Mouse (Mus musculus) cerebellum, postnatal 10 days (tissue): ENCODE measurements around the gene Zp2.
A peak's percentile ranks its signal among the peaks of the same experiment; 100 is the strongest.

ENCODE experiments used
- DNase-seq, 2 experiments: peaks; one replicate each; pipeline ENCODE4 v3.0.0; 2021; ENCODE audit warnings: mixed read lengths in 2 of 2

Zp2 gene

DNA sequence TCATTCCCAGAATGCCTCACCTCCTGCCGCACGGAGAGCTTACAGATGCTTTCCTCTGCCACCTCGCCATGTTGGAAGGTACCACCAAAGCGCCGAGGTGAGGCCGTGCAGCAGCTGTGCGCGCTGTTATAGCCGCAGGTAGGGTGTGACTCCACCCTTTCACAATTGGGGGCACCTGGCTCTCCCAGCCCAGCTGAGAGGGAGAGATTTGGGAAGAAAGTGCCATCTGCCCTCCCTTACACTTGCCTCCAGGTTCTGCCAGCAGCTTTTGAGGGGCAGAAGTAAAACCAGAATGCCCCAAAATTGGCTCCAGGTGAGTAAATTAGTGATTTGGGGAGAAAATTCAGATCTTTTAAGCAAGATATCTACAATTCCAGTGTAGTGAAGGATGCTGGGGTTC is at the start of gene Zp2:
Zp2 (minus strand) TSS at position 101 of the 400 bp plus-strand sequence.
- DNase-seq: no peak

DNA sequence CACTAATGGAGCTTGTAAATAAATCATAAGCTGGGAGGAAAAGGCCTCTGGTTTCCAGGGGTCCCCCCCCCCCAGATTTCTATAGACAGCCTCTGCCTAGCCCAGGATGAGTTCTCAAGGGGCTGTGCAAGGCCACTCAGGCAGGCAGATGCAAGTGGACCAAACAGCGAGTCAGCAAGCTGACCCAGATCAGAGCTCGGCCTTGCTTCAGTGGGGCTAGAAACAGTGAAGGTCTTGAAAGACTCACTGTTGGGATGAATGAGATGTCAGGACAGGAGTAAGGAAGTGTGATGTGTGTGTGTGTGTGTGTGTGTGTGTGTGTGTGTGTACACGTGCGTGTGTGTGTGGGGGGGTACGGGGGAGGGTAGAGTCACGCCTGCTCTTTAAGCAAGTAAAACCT is 47.7 kb upstream of the Zp2 start:
- no peak for DNase-seq

DNA sequence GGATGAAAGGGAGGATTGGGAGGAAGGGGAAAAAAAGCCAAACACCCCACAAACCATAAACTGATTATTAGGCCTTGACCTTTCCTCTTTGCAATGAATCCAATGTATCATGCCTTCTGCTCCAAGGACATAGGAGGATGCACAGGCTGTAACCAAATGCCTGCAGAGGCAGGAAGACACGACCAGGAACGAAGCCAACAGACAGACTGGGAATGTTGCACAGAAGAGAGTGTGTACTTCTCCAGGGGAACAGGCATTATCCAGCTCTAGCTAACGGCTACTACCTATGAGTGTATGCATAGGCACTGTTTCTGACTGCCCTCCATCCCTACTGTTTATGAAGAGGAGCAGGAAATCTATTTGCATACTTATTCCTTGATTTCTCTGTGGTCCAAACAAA is 47.1 kb upstream of the Zp2 start:
- peak in 1 of 2 experiments; percentile 48 for DNase-seq

DNA sequence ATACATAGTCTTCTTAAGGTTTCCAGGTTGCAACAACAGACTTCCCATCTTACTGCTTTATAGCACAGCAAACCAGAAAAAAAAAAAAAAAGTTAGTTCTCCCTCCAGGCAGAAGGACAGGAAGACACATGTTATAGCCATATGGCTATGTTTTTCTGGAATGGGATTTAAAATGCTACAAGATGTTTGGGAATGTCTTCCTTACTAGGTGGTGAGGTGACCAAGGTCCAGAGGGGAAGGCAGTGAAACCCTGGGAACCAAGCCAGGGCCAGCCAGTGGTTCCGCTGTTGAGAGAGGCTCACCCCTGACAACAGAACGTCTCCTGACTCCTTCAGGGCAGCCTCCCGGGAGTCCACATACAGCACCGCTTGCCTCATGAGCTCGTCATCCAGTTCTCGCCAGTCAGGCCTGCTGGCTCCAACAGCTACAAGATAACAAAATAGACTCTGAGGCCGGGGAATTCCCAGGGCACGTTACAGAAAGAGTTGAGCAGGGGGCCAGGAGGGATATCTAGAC is 45.1 kb upstream of the Zp2 start:
- DNase-seq: peak; percentile 44 to 49

DNA sequence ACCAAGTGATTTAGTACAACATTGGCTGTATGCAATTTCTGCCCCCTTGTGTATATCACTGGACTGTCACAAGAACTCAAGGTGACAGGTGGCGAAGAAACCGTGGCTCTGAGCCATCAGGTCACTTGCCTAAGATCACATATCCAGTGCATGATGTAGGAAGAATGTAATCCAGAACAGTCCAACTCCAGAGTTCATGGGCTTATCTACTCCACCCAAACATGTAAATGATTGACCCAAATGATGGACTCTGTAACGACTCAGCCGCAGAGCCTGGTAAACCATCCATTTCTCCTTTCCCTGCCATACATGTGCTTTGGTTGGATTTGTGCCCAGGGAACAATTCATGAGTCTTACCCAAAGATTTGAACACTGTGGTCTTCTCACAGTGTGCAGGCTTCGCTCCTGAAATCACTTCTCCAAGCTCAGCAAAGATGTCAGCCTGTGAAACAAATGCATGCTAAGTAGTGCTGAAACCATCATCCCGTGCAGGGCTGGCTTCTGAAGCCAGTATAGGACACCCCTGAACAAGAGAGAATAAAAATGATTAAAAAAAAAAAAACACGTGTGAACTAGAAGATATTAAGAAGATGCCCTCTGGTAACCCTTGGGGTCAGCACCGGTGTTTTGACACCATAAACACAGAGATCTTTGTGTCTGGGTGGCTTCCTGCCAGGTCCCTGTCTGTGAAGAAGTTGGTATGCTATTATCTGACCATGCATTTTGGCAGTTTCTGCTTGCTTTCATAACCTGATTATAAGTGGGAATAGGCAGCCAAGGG is 44.5 kb upstream of the Zp2 start:
- DNase-seq: peak; percentile 67

DNA sequence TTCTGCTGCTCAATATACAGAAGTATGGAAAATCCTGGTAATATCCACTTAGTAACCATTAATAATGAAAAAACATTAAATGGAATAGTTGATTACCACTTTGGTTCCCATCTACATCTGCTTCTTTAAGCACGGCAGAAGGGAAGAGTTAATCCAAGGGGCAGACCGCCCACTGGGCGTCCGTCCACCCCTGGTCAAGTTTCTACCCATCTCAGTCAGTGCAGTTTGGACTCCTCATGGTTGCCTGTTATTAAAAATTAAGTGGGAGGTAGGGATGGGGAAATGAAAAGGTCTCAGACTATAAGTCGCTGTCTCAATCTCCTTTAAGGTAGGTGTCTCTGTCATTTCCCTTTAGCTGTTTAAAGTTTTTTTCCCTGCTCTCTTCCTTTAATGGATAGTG is 43.9 kb upstream of the Zp2 start:
- no peak for DNase-seq

DNA sequence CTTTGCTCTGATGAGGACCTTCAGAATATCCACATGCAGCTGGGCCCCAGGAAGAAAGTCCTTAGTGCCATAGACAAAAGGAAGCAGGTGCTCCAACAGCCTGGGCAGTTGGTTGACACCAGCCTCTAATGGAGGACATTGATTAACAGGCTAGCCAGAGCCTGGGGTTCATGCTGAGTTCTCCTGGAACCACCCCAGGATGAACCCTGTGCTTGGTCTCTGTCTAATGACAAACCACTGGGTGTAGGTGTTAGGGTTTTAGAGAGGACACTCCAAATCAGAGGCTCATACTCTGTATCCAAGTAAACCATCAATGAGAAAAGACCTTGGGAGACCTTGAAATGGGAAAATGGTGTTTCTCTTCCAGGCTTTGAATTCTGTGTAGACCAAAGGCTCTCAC is 37.8 kb upstream of the Zp2 start:
- DNase-seq: no peak

DNA sequence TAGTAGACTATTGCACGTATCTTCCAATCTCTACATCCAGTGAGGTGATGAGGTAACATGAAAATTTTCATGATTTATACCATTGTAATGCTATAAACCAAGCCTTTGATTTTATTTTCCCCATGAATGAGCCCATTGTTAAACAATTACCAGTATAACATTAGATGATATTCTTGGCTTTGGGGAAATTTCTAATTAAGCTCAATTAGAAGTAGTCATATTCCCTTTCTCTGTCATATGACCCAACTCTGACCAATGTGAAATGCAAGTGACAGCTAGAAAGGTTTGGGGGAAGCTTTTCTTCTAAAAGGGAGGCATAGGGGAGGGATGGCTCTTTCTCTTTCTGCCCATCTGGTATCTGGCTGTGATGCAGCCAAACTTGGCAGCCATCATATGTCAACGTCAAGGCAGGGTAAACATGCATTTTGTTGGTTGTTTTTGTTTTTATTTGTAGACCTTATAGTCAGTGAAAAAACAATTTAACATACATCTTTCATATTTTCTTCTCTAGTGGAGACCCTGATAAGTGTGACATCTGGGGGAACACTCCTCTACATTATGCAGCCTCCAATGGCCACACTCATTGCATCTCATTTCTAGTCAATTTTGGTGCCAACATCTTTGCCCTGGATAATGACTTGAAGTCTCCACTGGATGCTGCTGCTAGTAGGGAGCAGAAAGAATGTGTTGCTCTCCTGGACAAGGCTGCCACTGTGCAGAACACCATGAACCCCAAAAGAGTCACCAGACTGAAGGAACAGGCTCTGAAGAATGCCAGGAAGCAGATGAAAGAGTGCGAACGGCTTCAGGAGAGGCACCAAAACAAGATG is 36.5 kb upstream of the Zp2 start:
- peak; percentile 54 to 66 for DNase-seq

DNA sequence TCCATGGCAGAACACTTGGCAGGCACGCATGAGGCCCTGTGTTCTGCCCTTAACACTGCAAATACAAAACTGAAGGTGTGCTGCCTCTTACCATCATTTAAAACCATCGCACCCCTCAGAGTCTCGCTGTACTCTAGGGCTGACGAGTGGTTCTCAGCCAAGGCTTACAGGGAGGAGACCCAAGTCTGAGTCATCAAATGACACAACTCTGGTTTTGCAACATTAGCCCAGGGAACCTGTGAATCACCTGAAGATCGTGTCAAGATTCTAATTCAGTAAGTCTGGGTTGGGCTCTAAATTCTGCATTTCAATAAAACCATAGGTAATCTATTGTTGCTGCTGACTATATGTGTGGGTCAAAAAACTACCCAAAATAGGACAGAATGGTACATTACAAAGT is 35.5 kb upstream of the Zp2 start:
- no peak for DNase-seq

DNA sequence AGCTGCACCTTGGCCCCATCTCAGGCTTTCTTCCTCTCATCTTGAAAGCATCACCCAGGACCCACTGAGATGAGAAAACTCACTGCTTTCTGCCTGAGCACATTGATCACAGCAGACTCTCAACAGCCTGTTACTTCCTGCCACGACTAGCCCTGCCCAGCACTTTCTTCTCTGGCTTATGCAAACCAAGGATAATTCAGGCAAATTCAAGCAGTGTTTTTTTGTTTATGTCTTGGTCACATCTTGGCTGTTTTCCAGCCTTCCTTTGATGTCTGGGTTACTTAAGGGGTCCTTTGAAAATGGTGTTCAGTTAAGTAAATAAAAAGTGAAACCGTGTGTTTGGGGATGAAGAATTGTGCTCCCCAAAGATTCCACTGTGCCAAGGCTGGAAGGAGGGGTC is 33.8 kb upstream of the Zp2 start:
- no peak for DNase-seq

DNA sequence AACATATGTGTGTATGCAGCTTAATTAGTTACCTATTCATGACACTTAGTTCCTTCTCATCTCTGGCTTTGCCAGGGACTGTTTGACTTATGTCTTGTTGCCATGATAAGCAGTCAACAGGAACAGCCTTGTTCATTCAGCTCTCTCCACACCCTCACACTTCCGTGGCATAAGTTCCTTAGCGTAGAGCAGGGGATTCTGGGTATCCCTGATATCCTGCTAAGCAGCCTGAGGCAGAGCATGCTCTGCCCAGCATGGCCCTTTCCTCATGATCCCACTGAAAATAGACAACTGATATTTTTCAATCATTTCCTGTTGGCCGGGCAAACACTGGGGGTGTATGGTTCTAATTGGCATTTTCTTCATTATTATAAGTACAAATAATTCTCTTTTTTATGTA is 32.5 kb upstream of the Zp2 start:
- no peak for DNase-seq

DNA sequence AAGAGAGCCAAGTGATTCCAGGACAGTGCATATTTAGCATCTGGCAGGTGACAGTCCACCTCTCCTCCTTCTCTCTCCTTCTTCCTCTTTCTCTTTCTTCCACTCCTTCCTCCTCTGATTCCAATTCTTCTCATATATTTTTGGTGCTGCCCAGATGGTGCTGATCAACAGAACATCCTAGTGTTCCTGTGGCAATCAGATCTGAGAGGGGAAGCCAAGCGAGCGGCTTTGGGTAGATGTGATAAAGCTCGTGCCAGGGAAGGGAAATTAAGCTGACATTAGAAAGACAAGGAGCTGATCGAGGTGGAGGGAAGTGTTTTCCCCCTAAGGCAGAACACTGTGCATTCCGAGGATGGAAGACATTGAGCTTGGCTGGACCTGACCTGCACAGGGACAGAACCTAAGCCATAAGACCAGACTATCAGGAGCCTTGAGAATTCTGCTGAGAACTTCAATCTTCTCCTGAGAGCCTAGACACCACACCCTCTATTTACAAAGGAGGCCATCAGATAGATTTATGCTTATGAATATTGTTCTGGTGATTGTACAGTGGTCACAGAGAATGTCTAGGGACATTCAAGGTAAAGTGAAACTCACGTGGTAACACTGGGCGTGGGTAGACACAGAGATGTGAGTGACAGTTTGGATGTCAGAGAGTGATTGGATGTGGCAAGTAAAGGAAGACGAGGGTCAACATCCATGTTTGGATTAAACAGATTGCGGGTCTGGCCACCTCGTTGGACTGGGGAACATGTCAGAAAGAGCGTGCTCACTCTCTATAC is 29.8 kb upstream of the Zp2 start:
- DNase-seq: no peak

DNA sequence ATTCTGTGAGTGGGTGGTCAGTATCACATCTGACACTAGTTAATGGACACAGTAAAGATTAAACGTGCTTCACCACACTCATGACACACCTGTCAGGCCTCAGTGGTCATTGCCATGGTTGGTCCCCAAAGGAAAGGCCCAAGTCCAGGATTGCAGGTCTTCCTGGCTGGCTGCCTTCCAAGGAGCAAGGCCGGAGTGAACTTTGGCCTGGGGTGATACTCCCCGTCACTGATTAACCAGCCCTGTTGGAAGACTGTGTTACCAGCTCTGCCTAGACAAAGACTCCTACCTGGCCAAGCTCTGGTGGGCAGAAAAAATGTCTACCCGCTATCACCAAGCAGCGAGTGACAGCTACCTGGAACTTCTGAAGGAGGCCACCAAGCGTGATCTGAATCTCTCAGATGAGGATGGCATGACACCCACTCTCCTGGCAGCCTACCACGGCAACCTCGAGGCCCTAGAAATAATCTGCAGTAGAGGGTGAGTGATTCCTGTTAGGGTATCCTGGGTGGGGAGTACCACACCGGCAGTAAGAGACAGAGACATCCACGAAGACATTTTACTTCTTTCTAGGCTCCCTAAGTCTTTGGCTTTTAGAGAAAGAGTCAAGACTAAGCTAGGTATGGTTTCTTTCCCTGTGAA is 28.6 kb upstream of the Zp2 start, which contains the start of gene Anks4b:
Anks4b (plus strand) TSS at position 256 of the 642 bp plus-strand sequence.
- DNase-seq: no peak

DNA sequence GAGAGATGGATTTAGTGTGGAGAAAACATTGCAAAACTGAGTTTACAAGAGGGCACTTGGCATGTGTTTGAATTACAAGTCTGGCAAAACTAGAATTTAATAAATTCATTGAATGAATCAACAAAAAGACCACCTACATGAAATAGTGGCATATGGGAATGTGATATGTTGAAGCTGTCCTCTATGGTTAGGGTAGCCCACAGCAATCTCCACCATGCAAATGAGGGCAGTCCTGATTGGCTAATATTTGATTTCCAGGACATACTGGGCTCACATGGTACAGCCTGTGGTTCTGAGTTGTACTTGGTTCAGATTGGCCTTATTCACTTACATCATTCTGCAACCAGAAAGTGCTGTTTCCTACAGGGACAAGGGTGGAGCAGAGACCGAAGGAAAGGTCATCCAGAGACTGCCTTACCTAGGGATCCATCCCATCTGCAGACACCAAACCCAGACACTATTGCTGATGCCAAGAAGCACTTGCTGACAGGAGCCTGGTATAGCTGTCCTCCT is 27.2 kb upstream of the Zp2 start:
- DNase-seq: no peak

DNA sequence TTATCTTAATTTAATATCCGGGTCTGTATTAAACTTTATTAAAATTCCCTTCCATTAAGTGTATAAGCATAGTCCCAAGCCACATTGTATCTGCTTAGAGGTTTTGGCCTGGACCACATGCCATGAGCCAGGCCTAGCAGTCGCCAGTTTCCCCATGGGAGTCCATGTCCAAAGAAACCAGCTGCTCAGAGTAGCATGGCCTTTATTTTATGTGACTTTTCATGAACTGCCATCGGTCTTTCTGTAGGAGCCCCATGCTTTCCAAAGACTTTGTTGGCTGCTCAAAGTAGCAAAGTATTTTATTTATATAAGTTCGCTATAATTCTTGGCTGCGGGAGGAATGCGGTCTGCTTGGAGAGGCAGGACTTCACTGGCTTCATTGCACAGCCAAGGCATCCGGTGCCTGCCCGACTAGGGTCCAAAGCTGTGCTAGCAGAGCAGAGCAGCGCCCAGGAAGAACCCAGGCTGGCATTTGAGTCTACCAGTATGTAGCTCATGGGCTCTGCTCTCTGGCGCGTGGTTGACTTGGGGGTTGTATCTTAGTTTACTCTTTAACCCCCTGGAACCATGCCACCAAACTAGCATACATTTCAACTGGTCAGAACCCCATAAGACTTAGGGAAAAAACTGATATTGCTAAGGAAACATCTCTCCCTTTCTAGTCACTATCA is 18.6 kb upstream of the Zp2 start:
- peak; percentile 41 to 51 for DNase-seq

DNA sequence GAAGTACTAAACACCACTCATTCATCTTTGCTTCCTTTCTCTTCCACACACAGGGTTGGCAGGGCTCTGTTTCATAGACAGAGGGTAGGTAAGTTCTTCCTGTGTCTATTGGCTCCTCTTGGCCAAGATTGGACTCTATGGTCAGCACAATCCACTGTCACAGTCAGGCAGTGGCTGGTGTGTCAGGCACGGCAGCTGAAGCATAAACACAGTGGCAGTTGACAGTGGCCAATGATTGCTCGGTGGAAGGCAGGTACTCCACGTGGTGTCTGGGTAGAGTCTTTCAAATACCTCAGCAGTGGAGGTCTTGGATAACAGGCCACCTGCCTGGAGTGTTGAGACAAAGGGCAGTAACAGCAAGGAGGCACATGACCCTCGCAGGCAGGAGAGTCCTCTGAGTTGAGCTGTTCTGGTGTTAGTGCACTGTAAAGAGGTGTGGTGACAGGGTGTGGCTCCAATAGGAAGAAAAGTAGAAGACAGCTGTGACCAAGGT is 13.1 kb upstream of the Zp2 start:
- DNase-seq: no peak

DNA sequence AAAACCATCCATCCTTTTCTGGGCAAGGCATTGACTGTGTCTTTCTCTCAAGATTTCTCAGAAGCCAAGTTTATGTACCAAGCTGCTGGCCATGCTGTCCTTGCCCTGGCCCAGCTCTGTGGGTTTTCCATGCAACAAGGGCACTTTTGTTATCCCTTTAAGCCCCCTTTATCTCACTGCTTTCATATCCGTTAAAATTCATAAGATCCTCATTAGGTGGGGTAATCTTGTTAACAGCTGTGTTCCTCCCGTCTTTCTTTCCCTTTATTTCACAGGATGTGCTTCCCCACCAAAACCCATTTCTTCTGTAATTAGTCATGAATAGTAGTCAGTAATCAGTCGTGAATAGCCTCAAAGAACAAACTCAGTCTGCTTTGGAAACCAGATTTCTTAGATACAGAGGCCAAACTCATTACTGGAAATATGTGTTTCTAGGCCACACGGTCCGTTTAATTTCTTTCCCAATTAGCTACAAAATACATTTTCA is 12.5 kb upstream of the Zp2 start:
- no peak for DNase-seq

DNA sequence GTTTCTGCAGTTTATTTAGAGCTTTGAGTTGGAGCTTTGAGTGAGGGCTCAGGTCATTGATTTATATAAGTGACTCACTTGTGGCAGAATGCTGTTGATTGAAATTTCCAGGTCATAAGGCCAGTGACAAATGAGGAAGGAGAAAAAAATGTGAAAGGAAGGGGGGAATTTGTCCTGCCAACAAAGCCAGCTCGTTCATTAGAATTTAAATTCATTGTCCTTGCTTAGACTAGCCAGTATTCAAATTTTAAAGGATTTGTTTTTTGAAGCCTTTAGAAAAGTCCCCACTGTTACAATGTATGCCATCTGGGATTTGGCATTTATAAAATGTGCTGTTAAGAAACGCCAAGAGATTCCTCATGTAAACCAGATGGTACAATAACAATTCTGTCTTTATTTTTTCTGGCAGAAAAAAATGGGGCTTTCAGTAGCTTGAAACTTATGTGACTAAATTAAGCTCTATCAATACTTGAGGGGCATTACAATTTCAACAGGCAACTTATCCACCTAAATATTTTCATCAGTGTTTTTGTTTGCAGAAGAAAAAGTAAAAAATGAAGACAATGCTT is 11.8 kb upstream of the Zp2 start:
- no peak for DNase-seq

DNA sequence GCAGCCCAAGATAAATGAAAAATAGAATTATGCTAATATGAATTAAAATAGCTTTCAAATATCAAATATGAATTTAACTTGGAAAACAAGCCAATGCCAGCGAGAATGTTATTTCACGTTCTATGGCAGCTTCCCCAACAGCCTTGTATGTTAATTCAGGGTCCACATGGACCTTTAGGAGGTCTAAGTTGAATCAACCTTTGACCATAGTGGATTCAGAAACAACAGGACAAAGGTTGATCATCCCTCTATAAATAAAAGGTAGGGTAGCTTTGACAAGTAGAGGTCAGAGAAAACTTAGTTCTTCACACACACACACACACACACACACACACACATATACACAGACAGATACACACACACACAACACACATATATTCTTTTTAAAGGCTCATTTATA is 5.8 kb upstream of the Zp2 start:
- no peak for DNase-seq

DNA sequence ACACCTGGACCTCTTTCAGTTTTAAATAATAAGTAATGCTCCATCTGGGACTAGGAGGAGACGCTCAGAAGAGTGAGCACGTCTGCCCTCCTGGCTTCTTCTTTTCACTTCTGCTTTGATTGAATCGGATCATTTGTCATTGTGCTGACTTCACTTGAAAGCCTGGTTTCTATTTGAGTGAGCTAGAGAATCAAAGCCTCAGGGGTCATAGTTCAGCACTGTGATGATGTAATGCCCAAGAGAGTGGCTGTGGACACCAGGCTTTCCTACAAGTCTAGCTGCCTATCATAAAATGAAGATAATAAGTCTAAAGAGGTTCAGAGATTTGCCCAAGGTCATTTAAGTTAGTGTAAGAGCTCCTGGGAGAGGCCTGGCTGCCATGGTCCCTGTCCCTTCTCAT is 5.2 kb upstream of the Zp2 start:
- no peak for DNase-seq

DNA sequence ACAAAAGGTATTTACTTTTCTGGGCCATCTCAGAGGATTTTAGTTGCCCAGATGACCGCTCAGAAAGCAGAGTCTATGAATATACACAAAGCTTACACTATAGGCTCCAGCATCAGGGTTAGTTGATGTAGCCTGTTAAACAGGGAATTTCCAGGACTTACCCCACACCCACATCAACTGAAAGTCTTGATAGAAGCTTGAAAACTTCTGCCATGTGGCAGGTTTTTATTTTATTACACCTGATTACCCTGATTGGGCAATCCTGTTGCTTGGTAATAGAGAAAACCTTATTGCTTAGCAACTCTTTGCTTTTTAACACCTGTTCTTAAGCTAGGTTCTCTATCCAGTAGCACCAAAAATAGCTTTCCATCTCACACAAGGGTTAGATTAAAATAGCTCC is 2.3 kb downstream of the Zp2 start:
- DNase-seq: no peak
